Mouse (Mus musculus) liver, embryonic 14.5 days (tissue): Measurements from ENCODE around the gene Clec2d.

Source experiments
- CTCF ChIP-seq: IDR thresholded peaks from 2 replicates; pipeline ENCODE4 v1.5.1; 2016; ENCODE audit warnings: antibody characterized with exemption, low read depth, control low read depth
- EP300 ChIP-seq: IDR thresholded peaks from 2 replicates; pipeline ENCODE4 v1.6.1; 2016; ENCODE audit warnings: antibody characterized with exemption, low read depth

GRCm38 (mm10) chr6:129174836-129175235, 5.6 kb upstream of the Clec2d start:
- TF ChIP-seq CTCF (no peak), EP300 (no peak)
